ENCODE assay signal across 15 mouse cellular contexts in the genomic region with DNA sequence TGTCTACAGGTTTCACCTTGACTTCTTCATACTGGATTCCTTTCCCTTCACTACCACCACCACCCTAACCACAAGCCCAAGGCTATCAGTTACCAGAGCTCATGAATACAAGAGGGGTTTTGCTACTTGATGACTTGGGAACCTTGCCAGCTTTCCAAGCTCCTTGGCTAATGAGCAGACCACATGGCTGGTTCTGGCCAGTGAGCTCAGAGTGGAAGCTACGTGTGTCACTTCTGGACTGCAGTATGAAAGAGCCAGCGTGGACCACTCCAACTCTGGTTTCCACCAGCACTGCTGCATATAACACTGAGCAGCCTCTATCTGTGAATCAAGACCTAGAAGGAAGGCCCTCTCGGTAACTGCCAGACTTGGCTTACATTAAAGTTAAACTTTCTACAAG.
A peak's percentile ranks its signal among the peaks of the same experiment; 100 is the strongest.
DNase-seq lines count a peak whose midpoint lies in the region; ATAC-seq and TF ChIP-seq lines count a peak whose summit lies in the region.
"Had no signal": no experiment of that assay in that cellular context is flagged by ENCODE, and none has a peak within 500 bp of the region (broad histone marks: within the 10 kb centered on the region; RNA-seq: fewer than 3 reads in every experiment).

No protein-coding gene starts in this region.

- no peaks in the 10 kb centered on the region for H3K27me3 ChIP-seq in forebrain, embryonic 13.5 days
- no peaks in the 10 kb centered on the region for H3K27me3 ChIP-seq in forebrain, embryonic 10.5 days (ENCODE audit: poor library complexity, severe bottlenecking)
- no peaks in the 10 kb centered on the region for H3K27me3 ChIP-seq in heart, postnatal 0 days (ENCODE audit: control insufficient read depth, insufficient read depth, low read length)
- no peaks in the 10 kb centered on the region for H3K27me3 ChIP-seq in heart, embryonic 12.5 days (replicated peaks)
- H3K27me3 ChIP-seq in lung, embryonic 14.5 days (ENCODE audit: insufficient read depth, low read length): no peaks in the 10 kb centered on the region
- H3K27me3 ChIP-seq in limb, embryonic 12.5 days: no peaks in the 10 kb centered on the region
- H3K27me3 ChIP-seq in neural tube, embryonic 15.5 days (replicated peaks): no peaks in the 10 kb centered on the region
- H3K27me3 ChIP-seq: hindbrain, embryonic 12.5 days had no signal

- TF ChIP-seq EP300 in heart, postnatal 0 days (IDR thresholded peaks at IDR 0.05; ENCODE audit: low read depth): no peak

- 82% methylated on average over 3 of the region's 3 CpGs for WGBS in forebrain, embryonic 13.5 days
- 94% methylated on average over 3 of the region's 3 CpGs for WGBS in forebrain, embryonic 10.5 days
- WGBS in heart, postnatal 0 days: 43% methylated on average over 3 of the region's 3 CpGs
- WGBS in heart, embryonic 12.5 days: 66% methylated on average over 3 of the region's 3 CpGs
- 76% methylated on average over 3 of the region's 3 CpGs for WGBS in lung, embryonic 14.5 days
- 74% methylated on average over 3 of the region's 3 CpGs for WGBS in limb, embryonic 12.5 days
- WGBS in neural tube, embryonic 15.5 days: 83% methylated on average over 3 of the region's 3 CpGs

- H3K9ac ChIP-seq in forebrain, embryonic 13.5 days: no peak overlapping the region
- H3K9ac ChIP-seq in heart, postnatal 0 days (replicated peaks; ENCODE audit: low read depth, low read length): no peak overlapping the region
- H3K9ac ChIP-seq in heart, embryonic 12.5 days: no peak overlapping the region
- H3K9ac ChIP-seq in lung, embryonic 14.5 days: no peak overlapping the region
- H3K9ac ChIP-seq in limb, embryonic 12.5 days (replicated peaks): no peak overlapping the region
- H3K9ac ChIP-seq in neural tube, embryonic 15.5 days (replicated peaks): no peak overlapping the region
- H3K9ac ChIP-seq: hindbrain, embryonic 12.5 days had no signal

- H3K9me3 ChIP-seq in forebrain, embryonic 13.5 days (replicated peaks): no peaks in the 10 kb centered on the region
- H3K9me3 ChIP-seq in forebrain, embryonic 10.5 days: no peaks in the 10 kb centered on the region
- no peaks in the 10 kb centered on the region for H3K9me3 ChIP-seq in heart, postnatal 0 days (replicated peaks; ENCODE audit: control insufficient read depth, low read length)
- no peaks in the 10 kb centered on the region for H3K9me3 ChIP-seq in heart, embryonic 12.5 days (replicated peaks)
- no peaks in the 10 kb centered on the region for H3K9me3 ChIP-seq in lung, embryonic 14.5 days (ENCODE audit: low read depth, low read length)
- no peaks in the 10 kb centered on the region for H3K9me3 ChIP-seq in limb, embryonic 12.5 days
- no peaks in the 10 kb centered on the region for H3K9me3 ChIP-seq in neural tube, embryonic 15.5 days (replicated peaks)
- H3K9me3 ChIP-seq: hindbrain, embryonic 12.5 days had no signal

- peak; percentile 36; the same call in 1 of the 2 replicates for ATAC-seq in forebrain, embryonic 13.5 days
- ATAC-seq in heart, postnatal 0 days (ENCODE audit: insufficient read depth, low read depth): 0 out of 2 replicates have a peak, but pooled peaks have one; percentile 41
- no peak for ATAC-seq in heart, embryonic 12.5 days (ENCODE audit: insufficient number of reproducible peaks, low FRiP score)
- ATAC-seq in lung, embryonic 14.5 days (ENCODE audit: insufficient read depth): peak; percentile 63; the same call in 1 of the 2 replicates
- ATAC-seq in limb, embryonic 12.5 days (ENCODE audit: insufficient number of reproducible peaks, insufficient read depth, low FRiP score, low TSS enrichment, low read depth): no peak
- no peak for ATAC-seq in neural tube, embryonic 15.5 days (ENCODE audit: low FRiP score)

- no peak overlapping the region for H3K4me3 ChIP-seq in forebrain, embryonic 13.5 days
- no peak overlapping the region for H3K4me3 ChIP-seq in forebrain, embryonic 10.5 days
- no peak overlapping the region for H3K4me3 ChIP-seq in heart, postnatal 0 days (ENCODE audit: low read depth, low read length)
- H3K4me3 ChIP-seq in heart, embryonic 12.5 days: no peak overlapping the region
- H3K4me3 ChIP-seq in lung, embryonic 14.5 days (ENCODE audit: low read depth, low read length): no peak overlapping the region
- H3K4me3 ChIP-seq in limb, embryonic 12.5 days (replicated peaks): no peak overlapping the region
- H3K4me3 ChIP-seq in neural tube, embryonic 15.5 days (replicated peaks): no peak overlapping the region
- H3K4me3 ChIP-seq: hindbrain, embryonic 12.5 days had no signal

- no peak for DNase-seq in forebrain, embryonic 10.5 days (ENCODE audit: extremely low spot score, low spot score)
- DNase-seq in heart, postnatal 0 days (ENCODE audit: low spot score): peak; percentile 19
- peak; percentile 37 for DNase-seq in lung, embryonic 14.5 days
- no peak for DNase-seq in lung, postnatal 36 days
- DNase-seq: cerebellum, adult 9-10 months; layer of hippocampus, postnatal 36 days; liver; lung, adult 2 months; thymus, adult 18-20 months had no signal

- no peak overlapping the region for H3K4me2 ChIP-seq in forebrain, embryonic 13.5 days
- H3K4me2 ChIP-seq in heart, postnatal 0 days (ENCODE audit: low read depth, low read length): no peak overlapping the region
- no peak overlapping the region for H3K4me2 ChIP-seq in heart, embryonic 12.5 days
- no peak overlapping the region for H3K4me2 ChIP-seq in lung, embryonic 14.5 days
- H3K4me2 ChIP-seq in limb, embryonic 12.5 days: no peak overlapping the region
- H3K4me2 ChIP-seq in neural tube, embryonic 15.5 days: no peak overlapping the region
- H3K4me2 ChIP-seq: hindbrain, embryonic 12.5 days had no signal

- no peak for TF ChIP-seq CTCF in heart, postnatal 0 days (IDR thresholded peaks at IDR 0.05; ENCODE audit: low read depth)
- no peak for TF ChIP-seq CTCF in lung, embryonic 14.5 days (IDR thresholded peaks at IDR 0.05; ENCODE audit: low read depth)

- H3K27ac ChIP-seq in forebrain, embryonic 13.5 days: no peak overlapping the region
- H3K27ac ChIP-seq in forebrain, embryonic 10.5 days: no peak overlapping the region
- H3K27ac ChIP-seq in heart, postnatal 0 days (ENCODE audit: low read depth): no peak overlapping the region
- H3K27ac ChIP-seq in heart, embryonic 12.5 days (ENCODE audit: poor library complexity, severe bottlenecking): no peak overlapping the region
- H3K27ac ChIP-seq in lung, embryonic 14.5 days (ENCODE audit: low read depth): no peak overlapping the region
- H3K27ac ChIP-seq in limb, embryonic 12.5 days: 0 out of 2 replicates have a peak overlapping the region, but pooled peaks have one; percentile 17
- H3K27ac ChIP-seq in neural tube, embryonic 15.5 days (replicated peaks): no peak overlapping the region
- H3K27ac ChIP-seq: hindbrain, embryonic 12.5 days; kidney, postnatal 0 days had no signal

- H3K4me1 ChIP-seq in forebrain, embryonic 13.5 days: no peaks in the 10 kb centered on the region
- no peaks in the 10 kb centered on the region for H3K4me1 ChIP-seq in forebrain, embryonic 10.5 days
- H3K4me1 ChIP-seq in heart, postnatal 0 days (ENCODE audit: control insufficient read depth, insufficient read depth): peaks cover 7% of the 10 kb centered on the region
- peaks cover 19% of the 10 kb centered on the region for H3K4me1 ChIP-seq in heart, embryonic 12.5 days (replicated peaks)
- no peaks in the 10 kb centered on the region for H3K4me1 ChIP-seq in lung, embryonic 14.5 days (ENCODE audit: insufficient read depth)
- peaks cover 7% of the 10 kb centered on the region; the same call in 1 of the 2 replicates for H3K4me1 ChIP-seq in limb, embryonic 12.5 days (replicated peaks)
- H3K4me1 ChIP-seq in neural tube, embryonic 15.5 days: no peaks in the 10 kb centered on the region
- H3K4me1 ChIP-seq: hindbrain, embryonic 12.5 days had no signal

- H3K36me3 ChIP-seq in forebrain, embryonic 13.5 days (ENCODE audit: poor library complexity, severe bottlenecking): no peaks in the 10 kb centered on the region
- H3K36me3 ChIP-seq in forebrain, embryonic 10.5 days (replicated peaks): no peaks in the 10 kb centered on the region
- no peaks in the 10 kb centered on the region for H3K36me3 ChIP-seq in heart, postnatal 0 days (replicated peaks; ENCODE audit: control insufficient read depth, insufficient read depth, low read length)
- no peaks in the 10 kb centered on the region for H3K36me3 ChIP-seq in heart, embryonic 12.5 days
- no peaks in the 10 kb centered on the region for H3K36me3 ChIP-seq in lung, embryonic 14.5 days (ENCODE audit: insufficient read depth)
- H3K36me3 ChIP-seq in limb, embryonic 12.5 days: no peaks in the 10 kb centered on the region
- no peaks in the 10 kb centered on the region for H3K36me3 ChIP-seq in neural tube, embryonic 15.5 days
- H3K36me3 ChIP-seq: hindbrain, embryonic 12.5 days had no signal

Comparison
In these comparisons a context has a peak if more than half of its experiments do, and no peak if none do; other contexts are left out.
1. ATAC-seq: peak in forebrain, embryonic 13.5 days (single experiment), heart, postnatal 0 days (single experiment) and lung, embryonic 14.5 days (single experiment); none in heart, embryonic 12.5 days (single experiment), limb, embryonic 12.5 days (single experiment) and neural tube, embryonic 15.5 days (single experiment).
2. DNase-seq: peak in heart, postnatal 0 days (single experiment) and lung, embryonic 14.5 days (single experiment); none in forebrain, embryonic 10.5 days (single experiment) and lung, postnatal 36 days (single experiment).